ENCODE assay signal across 8 mouse cellular contexts in genomic region chr4:55364374-55364773, GRCm38 (mm10). TPM values are rescaled to one million over a fixed set of nuclear protein-coding genes. Genes with fewer than 3 reads are reported as not detected.
DNase-seq lines count a peak whose midpoint lies in the region; ATAC-seq and TF ChIP-seq lines count a peak whose summit lies in the region.

No protein-coding gene starts in this region.

- peak; percentile 57 for TF ChIP-seq CTCF in heart, adult 2 months (IDR thresholded peaks at IDR 0.05)

- no peak overlapping the region for H3K4me3 ChIP-seq in heart, adult 2 months
- H3K4me3 ChIP-seq in midbrain, embryonic 10.5 days = no peak overlapping the region

- peaks cover 4% of the 10 kb centered on the region for H3K36me3 ChIP-seq in heart, adult 2 months (ENCODE audit: control insufficient read depth, insufficient read depth, low read length)
- peaks cover 65% of the 10 kb centered on the region for H3K36me3 ChIP-seq in midbrain, embryonic 10.5 days

- no peak overlapping the region for H3K9ac ChIP-seq in heart, adult 2 months (ENCODE audit: low read depth, low read length)

- intact Hi-C loops in heart, adult 2 months (cut with DNase I) = no loop called here

- peak; percentile 67 for ATAC-seq in megakaryocyte, adult 5-6 weeks (ENCODE audit: poor library complexity, severe bottlenecking)
- ATAC-seq in cerebellum, adult (ENCODE audit: insufficient number of reproducible peaks, low FRiP score, low TSS enrichment) = no peak

- H3K79me2 ChIP-seq in heart, adult 2 months (replicated peaks; ENCODE audit: control insufficient read depth, insufficient read depth, low read length) = peaks cover 9% of the 10 kb centered on the region

- no peak for DNase-seq in heart, adult 2 months
- no peak for DNase-seq in heart, adult 9 months (ENCODE audit: low spot score in 2 of 2)
- peak; percentile 50 to 54 for DNase-seq in CD8-positive naive resting alpha-beta T cell, adult 2 months (ENCODE audit: low read depth in 2 of 2, low spot score in 2 of 2)
- DNase-seq in c-Kit-positive CD71-positive TER-119-positive erythroid progenitor cells, embryonic 14.5 days (ENCODE audit: low spot score) = peak; percentile 51
- no peak for DNase-seq in frontal cortex, postnatal 14 days (ENCODE audit: low spot score in 2 of 2)
- no peak for DNase-seq in midbrain, embryonic 10.5 days (ENCODE audit: low spot score)

- TF ChIP-seq EP300 in heart, adult 2 months (IDR thresholded peaks at IDR 0.05; ENCODE audit: insufficient read depth, low read depth, low read length) = no peak

- 86% methylated on average over 4 of the region's 4 CpGs for WGBS in heart, adult 2 months
- 93% methylated on average over 4 of the region's 4 CpGs for WGBS in midbrain, embryonic 10.5 days

- no peaks in the 10 kb centered on the region for H3K27me3 ChIP-seq in heart, adult 2 months (ENCODE audit: control insufficient read depth, insufficient read depth, low read length)
- H3K27me3 ChIP-seq in midbrain, embryonic 10.5 days (ENCODE audit: low read depth, poor library complexity, severe bottlenecking) = no peaks in the 10 kb centered on the region

- peaks cover 9% of the 10 kb centered on the region; the same call in 1 of the 2 replicates for H3K9me3 ChIP-seq in midbrain, embryonic 10.5 days (replicated peaks)

- no peak overlapping the region for H3K27ac ChIP-seq in heart, adult 2 months
- H3K27ac ChIP-seq in midbrain, embryonic 10.5 days (replicated peaks) = no peak overlapping the region

- no peaks in the 10 kb centered on the region for H3K4me1 ChIP-seq in heart, adult 2 months (ENCODE audit: control insufficient read depth, insufficient read depth, low read length)
- H3K4me1 ChIP-seq in midbrain, embryonic 10.5 days = no peaks in the 10 kb centered on the region

- no peak for TF ChIP-seq POLR2A in heart, adult 2 months (IDR thresholded peaks at IDR 0.05; ENCODE audit: insufficient read depth, low read depth, low read length)

RNA-seq across cellular contexts. Expression of gene Rad23b, which starts 14.5 kb away (rescaled TPM):
- total RNA-seq in heart, adult 2 months (2021) = 100 to 1,000 TPM; 113 to 121 TPM
- polyA plus RNA-seq in heart, adult 2 months (2012; rRNA removed) = 124 and 137 TPM in 2 replicates
- 56.7 and 60.3 TPM in 2 replicates for total RNA-seq in megakaryocyte, adult 5-6 weeks (2015)
- 81.3 and 83.2 TPM in 2 replicates for total RNA-seq in megakaryocyte, adult 5-6 weeks (2017)
- 82.0 and 91.4 TPM in 2 replicates for polyA plus RNA-seq in midbrain, embryonic 10.5 days (2016; fragmentation: Nextera tagmentation; extraction: Ambion mirVana)

Comparison
In these comparisons a context has a peak if more than half of its experiments do, and no peak if none do; other contexts are left out.
1. DNase-seq: peak in CD8-positive naive resting alpha-beta T cell, adult 2 months (2 of 2) and c-Kit-positive CD71-positive TER-119-positive erythroid progenitor cells, embryonic 14.5 days (single experiment); none in heart, adult 2 months (0 of 2), heart, adult 9 months (0 of 2), frontal cortex, postnatal 14 days (0 of 2) and midbrain, embryonic 10.5 days (single experiment).